Mouse (Mus musculus) lung, postnatal 0 days (tissue): Measurements from ENCODE around the gene Mylk.

Experiments
- CTCF ChIP-seq: IDR thresholded peaks from 2 replicates; pipeline ENCODE4 v1.5.1; 2016; ENCODE audit warnings: antibody characterized with exemption, mild to moderate bottlenecking
- EP300 ChIP-seq: IDR thresholded peaks from 2 replicates; pipeline ENCODE4 v1.6.1; 2016; ENCODE audit warnings: antibody characterized with exemption, mild to moderate bottlenecking, control low read depth

GRCm38 (mm10) chr16:34953501-34953900 is 208.5 kb downstream of the Mylk start:
- TF ChIP-seq EP300: no peak
- TF ChIP-seq CTCF: no peak
